Mouse (Mus musculus) spleen, embryonic (tissue): ENCODE measurements around the gene Cyp4f40.
"Not testable (repeated sequence)": the region's sequence is repeated elsewhere in the genome, so short reads cannot be mapped to it uniquely, and the experiment has no call there.

ENCODE experiments used
- CTCF ChIA-PET: fragments of 350-600 bp; sonication (Branson Sonifier 250); formaldehyde crosslinking; loops from one replicate; lab custom pipeline; 2022; lab: Charles Lee

Cyp4f40 gene

DNA sequence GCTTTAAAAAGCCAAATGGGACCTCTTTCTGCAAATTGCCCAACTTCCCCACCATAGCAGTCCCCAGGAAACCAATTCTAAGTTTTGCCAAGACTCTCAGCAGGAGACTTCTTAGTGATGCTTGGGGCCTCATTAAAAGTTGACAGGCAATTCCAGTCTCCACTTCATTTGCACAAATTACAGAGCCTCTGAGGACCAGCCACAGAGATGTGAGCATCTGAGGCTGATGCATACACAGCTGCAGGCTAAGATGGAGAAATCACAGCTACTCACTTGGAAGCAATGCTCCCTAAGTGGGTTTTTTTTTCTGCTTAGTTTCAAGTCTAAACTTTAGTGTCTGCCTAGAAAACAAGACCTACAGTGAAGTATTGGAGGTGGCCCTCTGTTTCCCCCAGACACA lies 51.8 kb downstream of the Cyp4f40 start:
- CTCF ChIA-PET = not testable (repeated sequence)

DNA sequence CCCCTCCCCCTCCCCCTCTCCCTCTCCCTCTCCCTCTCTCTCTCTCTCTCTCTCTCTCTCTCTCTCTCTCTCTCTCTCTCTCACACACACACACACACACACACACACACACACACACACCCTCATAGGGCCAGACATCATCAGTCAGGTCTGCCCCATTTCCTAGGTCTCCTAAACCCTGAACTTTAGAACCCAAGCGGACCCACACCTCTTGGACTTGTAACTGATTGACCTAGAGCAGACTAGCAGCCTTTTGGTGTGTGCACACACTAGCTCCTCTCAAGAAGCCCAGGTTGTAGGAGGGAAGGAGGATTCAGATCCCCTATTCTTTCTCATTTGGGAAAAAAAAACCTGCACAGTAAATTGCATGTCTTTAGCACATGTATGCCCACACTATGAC lies 63.5 kb downstream of the Cyp4f40 start:
- CTCF ChIA-PET = not testable (repeated sequence)

DNA sequence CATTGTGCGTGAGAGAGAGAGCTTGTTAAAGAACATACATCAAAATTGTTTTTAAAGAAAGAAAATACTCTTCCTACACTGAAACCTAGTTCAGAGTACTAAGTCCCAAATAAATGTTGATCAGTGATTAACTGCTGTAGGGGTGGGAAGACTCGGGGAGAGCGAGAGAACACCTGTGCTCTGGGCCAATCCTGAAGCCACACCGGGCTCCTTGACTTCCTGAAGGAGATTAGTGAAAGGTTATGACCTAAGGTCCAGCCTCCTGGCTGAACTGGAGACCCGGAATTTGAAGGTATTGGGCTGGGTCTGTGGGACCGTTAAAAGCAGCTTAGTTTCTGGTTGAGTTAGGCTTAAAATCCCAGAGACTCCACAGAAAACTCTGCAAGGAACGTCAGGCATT lies 64.1 kb downstream of the Cyp4f40 start:
- CTCF ChIA-PET = no interaction called here

DNA sequence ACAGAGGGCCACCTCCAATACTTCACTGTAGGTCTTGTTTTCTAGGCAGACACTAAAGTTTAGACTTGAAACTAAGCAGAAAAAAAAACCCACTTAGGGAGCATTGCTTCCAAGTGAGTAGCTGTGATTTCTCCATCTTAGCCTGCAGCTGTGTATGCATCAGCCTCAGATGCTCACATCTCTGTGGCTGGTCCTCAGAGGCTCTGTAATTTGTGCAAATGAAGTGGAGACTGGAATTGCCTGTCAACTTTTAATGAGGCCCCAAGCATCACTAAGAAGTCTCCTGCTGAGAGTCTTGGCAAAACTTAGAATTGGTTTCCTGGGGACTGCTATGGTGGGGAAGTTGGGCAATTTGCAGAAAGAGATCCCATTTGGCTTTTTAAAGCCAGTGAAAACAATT lies 67.7 kb downstream of the Cyp4f40 start:
- CTCF ChIA-PET = not testable (repeated sequence)
